Mouse (Mus musculus) thymus, postnatal 36 days (tissue): ENCODE results near the gene Clspn.

ENCODE experiments used
- DNase-seq, 2 experiments: peaks; one replicate each; pipeline ENCODE4 v3.0.0; 2022; ENCODE audit warnings: mixed read lengths in 2 of 2

The Clspn gene

GRCm38 (mm10) chr4:126641901-126642300 lies 85.2 kb downstream of the Clspn start:
- DNase-seq: no peak
